Mouse (Mus musculus) hindbrain, postnatal 0 days (tissue): ENCODE measurements at regions not wholly inside any gene's neighbourhood (a gene's known extent, or its start where the extent isn't known, plus 50 kb on each side); places are given as distances from the start of the nearest gene placed in this dataset.
A peak's percentile ranks its signal among the peaks of the same experiment; 100 is the strongest.

Experiments used
- ATAC-seq: fragments of 200-750 bp; cut with Nextera tagmentation; 2 replicates; pipeline ENCODE4 v1.8.0; 2017; ENCODE audit warnings: mild to moderate bottlenecking, moderate TSS enrichment, moderate library complexity
- DNase-seq: peaks from one replicate; pipeline ENCODE4 v3.0.0-alpha.2; 2015; ENCODE audit warnings: low spot score
- H3K27ac ChIP-seq: fragments of 300-500 bp; sonication (generic); 2 replicates; pipeline ENCODE4 v1.5.1; 2014; ENCODE audit warnings: mild to moderate bottlenecking
- H3K27me3 ChIP-seq: fragments of 300-500 bp; sonication (generic); 2 replicates; pipeline ENCODE4 v1.6.1; 2014; ENCODE audit warnings: low read length, mixed read lengths; ENCODE audit not compliant: insufficient read depth
- H3K36me3 ChIP-seq: fragments of 300-500 bp; sonication (generic); 2 replicates; pipeline ENCODE4 v1.6.1; 2014; ENCODE audit warnings: low read length, mixed read lengths; ENCODE audit not compliant: insufficient read depth
- H3K4me1 ChIP-seq: fragments of 300-500 bp; sonication (generic); 2 replicates; pipeline ENCODE4 v1.6.1; 2014; ENCODE audit warnings: antibody characterized with exemption, low read length, mixed read lengths; ENCODE audit not compliant: insufficient read depth
- H3K4me2 ChIP-seq: fragments of 300-500 bp; sonication (generic); 2 replicates; pipeline ENCODE4 v1.6.1; 2014; ENCODE audit warnings: low read depth, mild to moderate bottlenecking, low read length, moderate library complexity, mixed read lengths
- H3K4me3 ChIP-seq: fragments of 300-500 bp; sonication (generic); 2 replicates; pipeline ENCODE4 v1.5.1; 2014; ENCODE audit warnings: low read length
- H3K9ac ChIP-seq: fragments of 300-500 bp; sonication (generic); replicated peaks from 2 replicates; pipeline ENCODE4 v1.6.1; 2014; ENCODE audit warnings: mild to moderate bottlenecking, low read length, moderate library complexity, mixed read lengths
- H3K9me3 ChIP-seq: fragments of 300-500 bp; sonication (generic); 2 replicates; pipeline ENCODE4 v1.6.1; 2016; ENCODE audit warnings: low read length, mixed read lengths
- CTCF ChIP-seq: IDR thresholded peaks from 2 replicates; pipeline ENCODE4 v1.5.1; 2016; ENCODE audit warnings: antibody characterized with exemption, control low read depth, low read depth
- WGBS: fragments of 180-500 bp; shearing (Covaris S2); extraction: QIAGEN DNeasy Blood & Tissue Kit; methylation state at CpG from one replicate; pipeline ENCODE4 v1.1.7; 2014; 5-methylcytosine and 5-hydroxymethylcytosine counted together

GRCm38 (mm10) chr4:153798061-153798460 is 159.0 kb upstream of the A430005L14Rik start:
- Histone ChIP-seq H3K9ac (no peak overlapping the region), H3K36me3 (no peaks in the 10 kb centered on the region), H3K27me3 (no peaks in the 10 kb centered on the region; the same call in 1 of the 2 replicates), H3K9me3 (no peaks in the 10 kb centered on the region), H3K4me2 (no peak overlapping the region), H3K4me1 (no peaks in the 10 kb centered on the region), H3K4me3 (no peak overlapping the region), H3K27ac (no peak overlapping the region)
- no peak for TF ChIP-seq CTCF
- DNase-seq (no peak), ATAC-seq (no peak)
- WGBS = 83% methylated on average over 7 of the region's 7 CpGs

- no peak for ATAC-seq
- H3K36me3 ChIP-seq = no peaks in the 10 kb centered on the region
- H3K27me3 ChIP-seq = no peaks in the 10 kb centered on the region
- no peaks in the 10 kb centered on the region for H3K9me3 ChIP-seq
- no peak overlapping the region for H3K4me3 ChIP-seq
- no peak for DNase-seq
- WGBS = 24% methylated on average over 4 of the region's 4 CpGs
- H3K9ac ChIP-seq = no peak overlapping the region
- TF ChIP-seq CTCF = no peak
- no peak overlapping the region for H3K4me2 ChIP-seq
- no peak overlapping the region for H3K27ac ChIP-seq
- peaks cover 3% of the 10 kb centered on the region; the same call in 1 of the 2 replicates for H3K4me1 ChIP-seq
These were observed 151.3 kb upstream of the A430005L14Rik start for GRCm38 (mm10) chr4:153805727-153806126.

GRCm38 (mm10) chr4:153806180-153806692 is 150.8 kb upstream of the A430005L14Rik start:
- H3K9ac ChIP-seq = peak overlapping the region; percentile 13; the same call in 1 of the 2 replicates
- peaks cover 3% of the 10 kb centered on the region; the same call in 1 of the 2 replicates for H3K4me1 ChIP-seq
- ATAC-seq (0 out of 2 replicates have a peak, but pooled peaks have one; percentile 21), DNase-seq (peak; percentile 44)
- WGBS = 3% methylated on average over 10 of the region's 10 CpGs
- no peaks in the 10 kb centered on the region for H3K27me3 ChIP-seq
- H3K4me2 ChIP-seq = peak overlapping the region; percentile 39
- no peaks in the 10 kb centered on the region for H3K36me3 ChIP-seq
- no peak overlapping the region for H3K4me3 ChIP-seq
- TF ChIP-seq CTCF = no peak
- H3K27ac ChIP-seq = no peak overlapping the region
- H3K9me3 ChIP-seq = no peaks in the 10 kb centered on the region

GRCm38 (mm10) chr4:153806820-153807436 is 150.1 kb upstream of the A430005L14Rik start:
- Histone ChIP-seq H3K9ac (no peak overlapping the region; the same call in 1 of the 2 replicates), H3K36me3 (no peaks in the 10 kb centered on the region), H3K4me2 (peak overlapping the region; percentile 39), H3K9me3 (no peaks in the 10 kb centered on the region), H3K27me3 (no peaks in the 10 kb centered on the region), H3K4me1 (peaks cover 3% of the 10 kb centered on the region; the same call in 1 of the 2 replicates), H3K4me3 (no peak overlapping the region), H3K27ac (no peak overlapping the region)
- WGBS = 10% methylated on average over 10 of the region's 10 CpGs
- peak; percentile 48 for TF ChIP-seq CTCF
- DNase-seq (peak; percentile 55), ATAC-seq (no peak; the same call in 1 of the 2 replicates)

- ATAC-seq = no peak
- no peak overlapping the region for H3K4me2 ChIP-seq
- 83% methylated on average over 9 of the region's 9 CpGs for WGBS
These were observed 144.2 kb upstream of the A430005L14Rik start for GRCm38 (mm10) chr4:153812866-153813265.

GRCm38 (mm10) chr4:153827914-153828313 is 129.1 kb upstream of the A430005L14Rik start:
- 34% methylated on average over 9 of the region's 9 CpGs for WGBS
- peak; percentile 33 for DNase-seq

More at GRCm38 (mm10) chr4:153812866-153813265, 144.2 kb upstream of the A430005L14Rik start:
- Histone ChIP-seq H3K4me3 (no peak overlapping the region), H3K9ac (no peak overlapping the region), H3K4me1 (no peaks in the 10 kb centered on the region), H3K36me3 (no peaks in the 10 kb centered on the region), H3K27me3 (no peaks in the 10 kb centered on the region), H3K27ac (no peak overlapping the region), H3K9me3 (no peaks in the 10 kb centered on the region)
- TF ChIP-seq CTCF = no peak
- DNase-seq = peak; percentile 35

GRCm38 (mm10) chr4:153829766-153830165 is 127.3 kb upstream of the A430005L14Rik start:
- DNase-seq (no peak), ATAC-seq (no peak)
- no peaks in the 10 kb centered on the region for H3K9me3 ChIP-seq
- no peak for TF ChIP-seq CTCF
- H3K36me3 ChIP-seq = no peaks in the 10 kb centered on the region
- WGBS = 92% methylated on average over 9 of the region's 9 CpGs
- no peak overlapping the region for H3K9ac ChIP-seq
- H3K4me2 ChIP-seq = no peak overlapping the region
- no peak overlapping the region for H3K27ac ChIP-seq
- H3K4me1 ChIP-seq = no peaks in the 10 kb centered on the region
- no peaks in the 10 kb centered on the region for H3K27me3 ChIP-seq
- H3K4me3 ChIP-seq = no peak overlapping the region

More at GRCm38 (mm10) chr4:153827914-153828313, 129.1 kb upstream of the A430005L14Rik start:
- Histone ChIP-seq H3K36me3 (no peaks in the 10 kb centered on the region), H3K4me1 (no peaks in the 10 kb centered on the region), H3K9ac (no peak overlapping the region), H3K9me3 (no peaks in the 10 kb centered on the region), H3K27me3 (no peaks in the 10 kb centered on the region), H3K4me2 (no peak overlapping the region), H3K27ac (no peak overlapping the region), H3K4me3 (no peak overlapping the region)
- TF ChIP-seq CTCF = peak; percentile 59
- ATAC-seq = no peak
